Mouse (Mus musculus) CH12.LX (cell line): ENCODE results near the gene Gm13279. TPM values are rescaled to one million over a fixed set of nuclear protein-coding genes. Genes with fewer than 3 reads are reported as not detected.
"Not testable (repeated sequence)": the region's sequence is repeated elsewhere in the genome, so short reads cannot be mapped to it uniquely, and the experiment has no call there.

Source experiments
- DNase-seq: peaks from one replicate; pipeline ENCODE4 v3.0.0-alpha.2; 2013; ENCODE audit errors: extremely low read depth
- H3K27ac ChIP-seq: 2 replicates; pipeline ENCODE4 v1.5.1; 2012; ENCODE audit warnings: low read depth, mild to moderate bottlenecking, control low read depth, moderate library complexity; ENCODE audit not compliant: insufficient read depth
- H3K27me3 ChIP-seq: replicated peaks from 2 replicates; pipeline ENCODE3; 2012; ENCODE audit warnings: inconsistent platforms
- H3K36me3 ChIP-seq, 2 experiments: replicated peaks in 1 of 2; 2 replicates each; pipeline versions ENCODE3 to v1.6.1; 2012; ENCODE audit warnings: inconsistent platforms in 1 of 2, low read length in 1 of 2, mild to moderate bottlenecking in 1 of 2, mixed read lengths in 1 of 2, moderate library complexity in 1 of 2; ENCODE audit not compliant: control insufficient read depth in 1 of 2, insufficient read depth in 1 of 2
- H3K4me1 ChIP-seq, 2 experiments: 2 replicates each; pipeline ENCODE4 v1.6.1; 2012; ENCODE audit warnings: inconsistent platforms in 1 of 2, moderate library complexity in 1 of 2; ENCODE audit not compliant: insufficient read depth in 2 of 2, control insufficient read depth in 1 of 2
- H3K4me2 ChIP-seq: 2 replicates; pipeline ENCODE4 v1.6.1; 2012; ENCODE audit warnings: low read depth, mild to moderate bottlenecking, control low read depth; ENCODE audit not compliant: poor library complexity, insufficient read depth, severe bottlenecking
- H3K4me3 ChIP-seq, 3 experiments: fragments of 150-350 bp in 1 of 3; sonication (generic) in 1 of 3; replicated peaks in 1 of 3; 2 replicates each; pipeline versions ENCODE3 to v1.5.1; 2011 to 2012; ENCODE audit warnings: low read depth in 2 of 3, low read length in 2 of 3, mild to moderate bottlenecking in 2 of 3, moderate library complexity in 2 of 3, control low read depth in 1 of 3, improper control_type of control experiment in 1 of 3, inconsistent platforms in 1 of 3, mixed read lengths in 1 of 3; ENCODE audit not compliant: poor library complexity in 1 of 3
- H3K79me2 ChIP-seq: replicated peaks from 2 replicates; pipeline ENCODE4 v1.6.1; 2012; ENCODE audit warnings: mild to moderate bottlenecking, moderate library complexity; ENCODE audit not compliant: control insufficient read depth, poor library complexity, insufficient read depth, severe bottlenecking; ENCODE audit errors: extremely low read depth
- H3K9ac ChIP-seq: 2 replicates; pipeline ENCODE4 v1.6.1; 2012; ENCODE audit warnings: low read depth, mild to moderate bottlenecking, control low read depth, moderate library complexity; ENCODE audit not compliant: insufficient read depth
- H3K9me3 ChIP-seq: replicated peaks from 2 replicates; pipeline ENCODE3; 2012; ENCODE audit warnings: low read length, inconsistent platforms, mixed read lengths
- BHLHE40 ChIP-seq: IDR thresholded peaks from 2 replicates; pipeline ENCODE4 v1.6.1; 2011; ENCODE audit warnings: mild to moderate bottlenecking, low read depth, low read length, improper control_type of control experiment
- CTCF ChIP-seq, 2 experiments: IDR thresholded peaks in 1 of 2; conservative IDR thresholded peaks in 1 of 2; 2 replicates each; pipeline ENCODE4 v1.5.1; 2011 to 2012; ENCODE audit warnings: low read depth in 2 of 2, low read length in 2 of 2, improper control_type of control experiment in 1 of 2, inconsistent platforms in 1 of 2, mild to moderate bottlenecking in 1 of 2, moderate library complexity in 1 of 2
- ELF1 ChIP-seq: IDR thresholded peaks from 2 replicates; pipeline ENCODE4 v1.6.1; 2014; ENCODE audit warnings: low read depth, mild to moderate bottlenecking, inconsistent platforms, low read length, improper control_type of control experiment
- MEF2A ChIP-seq: IDR thresholded peaks from 2 replicates; pipeline ENCODE4 v1.6.1; 2014; ENCODE audit warnings: low read depth, mild to moderate bottlenecking, inconsistent platforms, low read length, improper control_type of control experiment, borderline replicate concordance
- MXI1 ChIP-seq: IDR thresholded peaks from 2 replicates; pipeline ENCODE4 v1.6.1; 2011; ENCODE audit warnings: mild to moderate bottlenecking, low read depth, low read length, improper control_type of control experiment
- POLR2A ChIP-seq: IDR thresholded peaks from 2 replicates; pipeline ENCODE4 v1.6.1; 2011; ENCODE audit warnings: low read depth, mild to moderate bottlenecking, improper control_type of control experiment, low read length
- RAD21 ChIP-seq: IDR thresholded peaks from 2 replicates; pipeline ENCODE4 v1.6.1; 2011; ENCODE audit warnings: low read depth, mild to moderate bottlenecking, low read length, improper control_type of control experiment, moderate library complexity
- SIN3A ChIP-seq: IDR thresholded peaks from 2 replicates; pipeline ENCODE4 v1.6.1; 2012; ENCODE audit warnings: low read length, improper control_type of control experiment, inconsistent platforms
- SMC3 ChIP-seq: IDR thresholded peaks from 2 replicates; pipeline ENCODE4 v1.6.1; 2011; ENCODE audit warnings: low read depth, low read length, improper control_type of control experiment
- ZMIZ1 ChIP-seq: IDR thresholded peaks from 2 replicates; pipeline ENCODE4 v1.6.1; 2012; ENCODE audit warnings: low read depth, mild to moderate bottlenecking, inconsistent platforms, low read length, improper control_type of control experiment
- dilution Hi-C: fragments of 300-500 bp; cut with MboI; formaldehyde crosslinking; loops from 2 replicates; pipeline ENCODE4 v1.14.3; 2020; ENCODE audit warnings: low sequenced_read_pairs; ENCODE audit not compliant: extremely low pct_unique_long_range_greater_than_20kb, extremely low pct_ligation_motif_present
- in situ Hi-C: fragments of 300-500 bp; cut with MboI; formaldehyde crosslinking; loops from 3 replicates; pipeline ENCODE4 v1.14.3; 2019; ENCODE audit warnings: low sequenced_read_pairs, low pct_ligation_motif_present, low pct_unique_long_range_greater_than_20kb, mixed read lengths
- polyA plus RNA-seq: library from polyadenylated mRNA; unstranded; fragments of >175 nt; gene quantifications from 2 replicates; pipeline ENCODE4 v1.2.1, GENCODE M21; 2012; ENCODE audit warnings: low read depth; ENCODE audit not compliant: insufficient read length
- total RNA-seq, 2 experiments: library from RNA; depleted of rRNA; stranded (reverse); fragments of 300-350 nt in 1 of 2; fragments of >200 nt in 1 of 2; gene quantifications; 2 replicates each; pipeline ENCODE4 v1.2.3; 2012 to 2014

Gm13279 gene
- total and polyA plus RNA-seq, 3 experiments = not detected

DNA sequence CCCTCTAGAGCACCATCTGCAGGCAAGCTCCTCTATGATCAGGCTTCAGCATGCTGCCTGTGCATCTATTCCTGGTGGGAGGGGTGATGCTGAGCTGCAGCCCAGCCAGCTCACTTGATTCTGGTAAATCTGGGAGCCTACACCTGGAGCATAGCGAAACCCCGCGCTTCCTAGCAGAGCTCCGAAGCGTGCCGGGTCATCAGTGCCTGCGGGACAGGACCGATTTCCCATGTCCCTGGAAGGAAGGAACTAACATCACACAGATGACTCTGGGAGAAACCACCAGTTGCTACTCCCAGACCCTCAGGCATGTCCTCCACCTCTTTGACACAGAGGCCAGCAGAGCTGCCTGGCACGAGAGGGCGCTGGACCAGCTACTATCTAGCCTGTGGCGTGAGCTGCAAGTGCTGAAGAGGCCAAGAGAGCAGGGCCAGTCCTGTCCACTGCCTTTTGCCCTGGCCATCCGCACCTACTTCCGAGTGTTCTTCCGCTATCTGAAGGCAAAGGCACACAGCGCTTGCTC, 42.3 kb upstream of the Gm13279 start, which contains the start of gene Gm13271:
Gene Gm13271 (plus strand): TSS at position 51 of the 523 bp plus-strand sequence.
- DNase-seq, dilution Hi-C loops, H3K36me3 ChIP-seq, H3K9me3 ChIP-seq, H3K27ac ChIP-seq, H3K9ac ChIP-seq, H3K4me1 ChIP-seq, H3K79me2 ChIP-seq, in situ Hi-C loops, H3K4me2 ChIP-seq, H3K4me3 ChIP-seq: not testable (repeated sequence)
- TF ChIP-seq CTCF (conservative IDR thresholded peaks at IDR 0.05 in 1 of 2, IDR thresholded peaks at IDR 0.05 in 1 of 2; ENCODE audit: low read depth in 2 of 2, low read length in 2 of 2) (peak in 1 of 2 experiments; percentile 29; a peak in 2 of 4 replicates), SMC3 (peak; percentile 6; the same call in 1 of the 2 replicates)
- peaks cover 17% of the 10 kb centered on the region for H3K27me3 ChIP-seq

DNA sequence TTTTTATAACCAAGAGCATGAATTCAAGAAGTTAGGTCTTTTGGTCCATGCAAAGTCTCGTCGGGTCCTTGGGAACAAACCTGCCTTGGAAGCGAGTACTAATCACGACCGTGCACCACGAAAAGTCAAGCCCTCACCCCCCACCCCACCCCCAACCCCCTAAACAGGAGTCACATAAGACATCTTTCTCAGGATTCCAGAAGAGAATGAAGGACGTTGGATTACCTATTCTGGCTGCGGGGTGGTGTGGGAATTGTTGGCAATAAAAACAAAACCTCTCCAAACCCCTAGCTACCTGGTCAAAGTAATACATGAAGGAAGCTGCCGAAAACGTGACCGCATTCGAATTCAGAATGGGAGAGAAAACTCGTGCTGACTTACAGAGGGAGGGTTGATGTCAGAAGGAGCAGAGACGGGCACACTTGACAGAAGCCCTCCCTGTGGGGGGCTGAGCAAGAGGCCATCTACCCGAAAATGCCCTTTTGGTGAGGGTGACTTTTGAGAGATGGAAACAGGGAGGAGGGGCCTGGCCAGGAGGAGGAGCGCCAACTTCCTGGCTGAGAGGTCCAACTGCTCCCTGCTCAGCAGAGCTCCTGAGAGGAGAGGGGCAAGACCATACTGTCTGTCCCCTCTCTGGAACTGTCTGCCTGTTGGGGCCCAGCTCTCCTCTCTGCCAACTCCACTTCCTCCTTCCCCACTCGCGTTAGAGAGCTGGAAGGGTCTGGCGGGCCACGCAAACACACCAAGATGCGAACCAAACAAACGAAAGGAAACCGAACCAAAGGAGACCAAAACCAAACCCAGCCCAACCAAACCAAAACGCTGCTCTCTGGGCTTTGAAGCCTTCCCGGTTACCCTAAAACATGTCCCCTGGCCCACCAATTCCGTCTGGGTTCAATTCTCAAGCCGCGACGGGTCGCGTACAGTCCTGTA, 40.4 kb upstream of the Gm13279 start:
- Histone ChIP-seq H3K9ac (peak overlapping the region; percentile 78; the same call in 1 of the 2 replicates), H3K27me3 (peaks cover 14% of the 10 kb centered on the region), H3K4me2 (peak overlapping the region; percentile 96), H3K4me3 (peak overlapping the region; percentile 51 to 63 (median 59)), H3K27ac (peak overlapping the region; percentile 53)
- H3K79me2 ChIP-seq, dilution Hi-C loops, H3K4me1 ChIP-seq, in situ Hi-C loops, H3K9me3 ChIP-seq, H3K36me3 ChIP-seq: not testable (repeated sequence)
- peak; percentile 13 for DNase-seq
- peak; percentile 39; the same call in 1 of the 2 replicates for TF ChIP-seq POLR2A
- peak; percentile 48 for TF ChIP-seq BHLHE40
- TF ChIP-seq ZMIZ1 = peak; percentile 26; the same call in 1 of the 2 replicates
- TF ChIP-seq SIN3A = 0 out of 2 replicates have a peak, but pooled peaks have one; percentile 35

DNA sequence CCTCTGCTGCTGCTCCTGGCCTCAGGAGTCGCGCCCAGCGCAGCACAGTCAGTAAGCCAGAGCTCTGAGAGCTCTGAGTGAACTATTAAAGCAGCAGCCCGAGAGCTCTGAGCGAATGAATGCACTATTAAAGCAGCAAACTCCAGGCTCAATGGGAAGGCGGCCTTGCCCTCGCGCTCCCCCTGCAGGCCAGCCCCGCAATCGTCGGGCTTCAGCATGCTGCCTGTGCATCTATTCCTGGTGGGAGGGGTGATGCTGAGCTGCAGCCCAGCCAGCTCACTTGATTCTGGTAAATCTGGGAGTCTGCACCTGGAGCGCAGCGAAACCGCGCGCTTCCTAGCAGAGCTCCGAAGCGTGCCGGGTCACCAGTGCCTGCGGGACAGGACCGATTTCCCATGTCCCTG, 39.6 kb upstream of the Gm13279 start:
- in situ Hi-C loops, H3K9ac ChIP-seq: not testable (repeated sequence)
- H3K27me3 ChIP-seq = peaks cover 14% of the 10 kb centered on the region
- TF ChIP-seq MXI1 (0 out of 2 replicates have a peak, but pooled peaks have one; percentile 28), RAD21 (peak; percentile 6), CTCF (conservative IDR thresholded peaks at IDR 0.05 in 1 of 2, IDR thresholded peaks at IDR 0.05 in 1 of 2; ENCODE audit: low read depth in 2 of 2, low read length in 2 of 2) (peak; percentile 26 to 60; a peak in 2 of 4 replicates), ELF1 (peak; percentile 10; the same call in 1 of the 2 replicates), MEF2A (0 out of 2 replicates have a peak, but pooled peaks have one; percentile 20), SMC3 (peak; percentile 13; the same call in 1 of the 2 replicates)
- TF ChIP-seq, all 38 proteins: peak for 6; not testable (repeated sequence) for 32
- H3K9me3 ChIP-seq, H3K4me1 ChIP-seq, H3K4me2 ChIP-seq, dilution Hi-C loops, H3K79me2 ChIP-seq, H3K36me3 ChIP-seq: not testable (repeated sequence)
- peak overlapping the region; percentile 53; the same call in 1 of the 2 replicates for H3K27ac ChIP-seq
- peak; percentile 85 for DNase-seq
- H3K4me3 ChIP-seq = peak overlapping the region in 2 of 3 experiments; percentile 25 to 63

DNA sequence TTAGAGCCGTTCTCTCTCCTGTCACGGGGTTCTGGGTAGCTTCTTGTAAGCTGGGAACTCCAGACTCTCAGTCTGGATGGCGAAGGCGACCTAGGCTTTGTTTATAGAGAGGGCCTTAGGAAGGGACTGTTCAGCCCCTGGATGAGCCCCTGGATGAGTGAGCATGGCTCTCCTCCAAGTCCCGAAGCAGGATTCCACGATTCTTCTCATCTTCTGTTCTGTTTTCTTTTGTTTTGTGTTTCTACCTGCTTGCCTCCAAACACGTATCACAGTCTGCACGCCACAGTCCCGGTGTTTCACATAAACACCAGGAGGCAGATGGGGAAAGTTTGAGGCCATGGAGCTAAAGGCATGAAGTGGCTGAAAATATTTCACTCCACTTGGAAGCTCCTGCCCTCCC, 38.4 kb upstream of the Gm13279 start:
- H3K79me2 ChIP-seq, in situ Hi-C loops, DNase-seq, H3K4me3 ChIP-seq, H3K4me2 ChIP-seq, H3K9ac ChIP-seq, dilution Hi-C loops, H3K27ac ChIP-seq, H3K36me3 ChIP-seq, H3K4me1 ChIP-seq, H3K9me3 ChIP-seq: not testable (repeated sequence)
- peaks cover 14% of the 10 kb centered on the region for H3K27me3 ChIP-seq
